Mouse (Mus musculus) left cerebral cortex, adult 2 months (tissue): ENCODE measurements around the gene Fxyd1. TPM values are rescaled to one million over a fixed set of nuclear protein-coding genes. Genes with fewer than 3 reads are reported as not detected.

Experiments
- DNase-seq, 2 experiments: peaks; one replicate each; pipeline ENCODE4 v3.0.0; 2021 to 2022; ENCODE audit warnings: low spot score in 2 of 2, mixed read lengths in 1 of 2; ENCODE audit errors: extremely low spot score in 1 of 2
- H3K27ac ChIP-seq: fragments of 200-600 bp; 2 replicates; pipeline ENCODE4 v1.8.1; 2022
- H3K4me3 ChIP-seq: fragments of 200-600 bp; 2 replicates; pipeline ENCODE4 v1.8.1; 2022
- CTCF ChIP-seq: fragments of 200-600 bp; IDR thresholded peaks from 2 replicates; pipeline ENCODE4 v1.8.1; 2022; ENCODE audit warnings: antibody characterized with exemption, mild to moderate bottlenecking, moderate library complexity
- intact Hi-C: fragments of 180-260 bp; cut with DNase I; formaldehyde crosslinking; loops from one replicate; pipeline ENCODE4 v1.15.1; 2025
- microRNA-seq, 2 experiments: library from miRNA; unstranded; fragments of <30 nt; microRNA quantifications; one replicate each; pipeline ENCODE4 v1.2.0; 2021
- total RNA-seq, 2 experiments: library from RNA; stranded (reverse); gene quantifications; 2 replicates each; pipeline ENCODE4 v1.2.3; 2021

Fxyd1 gene
- total RNA-seq, 2 experiments from 2014 or later = 72.8 to 79.1 TPM

DNA sequence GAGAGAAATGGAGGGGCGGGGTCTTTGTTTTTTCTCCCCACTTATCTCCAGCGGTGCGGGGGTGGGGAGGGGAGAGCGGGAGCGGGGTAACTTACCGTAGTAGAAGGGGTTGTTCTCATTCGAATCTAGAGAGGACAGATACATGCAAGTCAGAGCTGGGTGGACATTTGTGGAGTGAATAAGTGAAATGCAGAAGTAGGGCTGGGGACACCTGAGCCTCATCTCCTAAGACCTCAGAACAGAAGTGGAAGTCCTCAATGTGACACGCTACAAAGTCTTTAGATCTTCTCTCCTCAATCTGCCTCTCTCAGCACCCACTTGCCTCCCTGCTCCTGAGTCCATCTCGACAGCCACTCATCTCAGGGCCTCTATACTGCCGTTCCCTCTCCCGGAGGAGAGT, 21.7 kb downstream of the Fxyd1 start:
- DNase-seq = no peak
- no peak for TF ChIP-seq CTCF
- no peak overlapping the region for H3K4me3 ChIP-seq
- H3K27ac ChIP-seq = no peak overlapping the region
- intact Hi-C loops = no loop called here

DNA sequence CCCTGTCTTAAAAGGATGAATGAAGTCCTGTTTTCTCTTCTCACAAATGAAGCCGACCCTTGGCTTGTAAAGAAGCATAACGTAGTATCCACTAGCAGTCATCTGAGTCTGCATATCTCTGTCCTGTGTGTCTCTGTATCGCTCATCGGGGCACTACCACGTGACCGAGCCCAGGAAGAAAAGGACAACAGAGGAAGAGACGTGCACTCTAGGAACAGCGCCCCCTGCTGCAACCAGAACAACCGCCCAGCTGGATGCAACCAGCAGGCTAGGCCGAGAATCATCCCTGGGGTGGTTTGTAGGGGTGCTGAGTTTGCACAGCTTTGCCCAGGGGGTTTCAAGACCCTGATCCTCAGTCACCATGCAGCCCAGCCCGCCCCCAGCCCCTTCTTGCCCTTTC, 22.2 kb downstream of the Fxyd1 start:
- no peak overlapping the region for H3K27ac ChIP-seq
- intact Hi-C loops = loop anchor here (5.0 kb wide), 1 partner anchor 67 kb away; no protein-coding TSS in a partner anchor
- H3K4me3 ChIP-seq = no peak overlapping the region
- no peak for DNase-seq
- TF ChIP-seq CTCF = peak; percentile 46

DNA sequence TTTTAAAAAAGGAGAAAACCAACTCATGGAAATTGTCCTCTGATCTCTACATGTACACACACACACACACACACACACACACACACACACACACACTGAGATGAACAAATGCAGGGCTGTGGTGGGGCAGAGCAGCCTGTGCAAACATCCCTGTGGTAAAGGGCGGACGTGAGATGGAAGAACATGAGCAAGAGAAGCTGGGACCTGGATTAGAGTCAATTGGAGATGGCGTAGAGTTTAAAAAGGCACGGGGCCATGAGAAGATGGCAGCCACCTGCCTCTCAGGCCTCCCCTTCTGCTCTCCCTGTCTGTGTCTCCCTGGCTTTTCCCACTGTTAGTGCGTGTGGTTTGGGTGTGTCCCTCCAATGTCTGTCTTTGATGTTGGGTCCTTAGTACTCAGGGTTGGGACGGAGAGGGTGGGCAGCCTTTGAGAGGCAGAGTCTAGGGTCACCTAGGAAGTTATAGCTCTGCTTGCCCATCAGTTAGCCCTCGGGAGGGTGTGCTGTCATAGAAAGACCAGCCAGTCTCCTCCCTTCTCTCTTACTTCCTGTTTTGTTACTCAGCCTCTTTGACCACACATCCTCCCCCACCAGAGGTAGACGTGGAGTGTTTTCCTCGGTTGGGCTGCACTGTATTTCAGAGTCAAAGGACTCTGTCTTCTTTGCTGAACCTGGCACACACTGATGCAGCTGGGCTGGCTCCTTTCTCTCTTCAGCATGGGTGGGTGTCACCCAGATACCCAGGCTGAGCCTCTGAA, 23.4 kb downstream of the Fxyd1 start:
- intact Hi-C loops = loop anchor here (5.0 kb wide), 1 partner anchor 66 kb away; no protein-coding TSS in a partner anchor
- no peak for TF ChIP-seq CTCF
- no peak overlapping the region for H3K4me3 ChIP-seq
- no peak overlapping the region for H3K27ac ChIP-seq
- DNase-seq = no peak

DNA sequence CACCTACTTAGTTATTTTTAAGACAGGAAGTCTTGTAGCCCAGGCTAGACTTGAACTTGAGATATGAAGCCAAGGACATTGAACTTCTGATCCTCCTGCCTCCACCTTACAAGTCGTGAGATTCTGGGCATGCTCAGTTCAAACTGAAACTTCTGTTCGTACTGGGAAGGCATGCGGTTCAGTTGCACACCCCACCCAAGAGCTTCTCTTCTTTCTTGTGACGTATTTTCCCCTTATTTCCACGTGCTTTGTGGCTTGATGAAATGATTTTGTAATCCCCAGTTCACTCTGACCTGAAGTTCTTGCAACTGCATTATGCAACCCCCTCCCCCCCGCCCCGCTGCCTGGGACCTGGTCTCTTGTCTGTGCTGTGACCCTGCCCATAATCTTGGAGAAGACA, 25.3 kb downstream of the Fxyd1 start:
- intact Hi-C loops = loop anchor here (5.0 kb wide), 1 partner anchor 64 kb away; no protein-coding TSS in a partner anchor
- no peak for DNase-seq
- no peak for TF ChIP-seq CTCF
- no peak overlapping the region for H3K27ac ChIP-seq
- no peak overlapping the region for H3K4me3 ChIP-seq

DNA sequence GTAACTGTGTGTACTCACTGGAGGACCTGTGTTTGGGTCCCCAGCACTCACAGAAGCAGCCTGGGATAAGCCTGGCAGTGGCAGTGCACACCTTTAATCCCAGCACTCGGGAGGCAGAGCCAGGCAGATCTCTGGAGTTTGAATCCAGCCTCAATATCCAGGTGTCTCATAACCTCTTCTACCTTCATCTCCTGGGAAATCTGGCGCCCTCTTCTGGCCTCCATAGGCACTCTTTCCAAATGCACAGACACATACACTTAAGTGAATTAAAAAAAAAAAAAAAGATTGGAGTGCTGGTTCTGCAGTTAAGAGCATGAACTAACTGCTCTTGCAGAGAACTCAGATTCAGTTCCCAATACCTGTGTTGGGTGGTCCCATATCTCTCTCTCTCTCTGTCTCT, 26.3 kb downstream of the Fxyd1 start:
- no peak for DNase-seq
- no peak overlapping the region for H3K27ac ChIP-seq
- H3K4me3 ChIP-seq = no peak overlapping the region
- intact Hi-C loops = loop anchor here (5.0 kb wide), 1 partner anchor 63 kb away; no protein-coding TSS in a partner anchor
- TF ChIP-seq CTCF = peak; percentile 24

DNA sequence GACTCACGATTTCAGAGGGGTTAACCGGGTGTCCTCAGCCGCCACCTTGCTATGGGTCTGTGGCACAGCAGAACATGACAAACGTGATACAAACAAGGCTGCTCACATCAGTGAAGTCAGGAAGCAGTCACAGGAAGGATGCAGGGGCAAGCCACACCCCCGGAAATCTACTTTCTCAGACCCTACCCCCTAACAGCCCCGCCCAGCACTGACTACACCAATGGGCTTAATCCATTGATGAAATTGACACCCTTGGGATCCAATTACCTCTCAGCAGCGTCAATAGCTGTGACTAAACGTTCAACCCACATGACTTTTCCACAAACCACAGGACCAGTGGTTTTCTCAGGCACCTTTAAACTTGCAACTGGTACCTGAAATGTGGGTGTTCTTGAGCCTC, 28.4 kb downstream of the Fxyd1 start:
- Histone ChIP-seq H3K27ac (no peak overlapping the region), H3K4me3 (no peak overlapping the region)
- intact Hi-C loops = no loop called here
- no peak for TF ChIP-seq CTCF
- no peak for DNase-seq

DNA sequence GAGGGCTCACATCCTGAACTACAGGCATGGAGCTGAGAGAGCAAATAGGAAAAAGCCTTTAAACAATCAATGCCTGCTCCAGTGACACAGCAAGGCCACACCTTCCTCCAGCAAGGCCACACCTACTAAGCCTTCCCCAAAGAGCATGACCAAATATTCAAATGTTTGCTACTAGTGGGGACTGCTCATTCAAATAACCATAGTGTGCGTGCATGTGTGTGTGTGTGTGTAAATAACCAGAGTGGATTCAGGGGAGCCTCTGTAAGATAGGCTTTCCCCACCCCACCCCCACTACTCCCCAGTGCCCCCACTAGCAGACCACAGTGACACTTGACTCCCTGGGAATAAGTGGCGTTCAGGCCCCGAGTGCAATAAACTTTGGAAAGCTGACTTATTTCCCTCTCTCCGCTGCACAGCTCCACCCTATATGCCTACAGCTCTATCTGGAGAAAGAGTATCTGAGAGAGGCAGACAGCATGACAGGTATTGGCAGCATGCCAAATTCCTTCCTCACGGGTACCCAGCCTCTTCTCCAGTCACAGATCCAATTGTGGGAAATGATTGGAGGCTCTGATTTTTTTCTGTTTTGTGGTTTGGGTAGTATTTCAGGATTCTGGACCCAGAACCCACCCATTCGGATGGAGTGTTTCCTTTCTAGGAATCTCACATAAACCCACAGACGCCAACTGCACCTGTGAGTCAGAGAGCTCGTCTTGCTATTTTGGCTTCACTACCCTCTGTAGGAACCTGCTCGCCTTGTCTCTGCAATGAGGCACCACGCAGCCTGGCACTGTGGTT, 39.7 kb downstream of the Fxyd1 start:
- peak; percentile 66 to 68 for DNase-seq
- no peak overlapping the region for H3K4me3 ChIP-seq
- intact Hi-C loops = loop anchor here (1.0 kb wide), 2 partner anchors 36 to 60 kb away; no protein-coding TSS in a partner anchor
- TF ChIP-seq CTCF = no peak
- no peak overlapping the region for H3K27ac ChIP-seq

DNA sequence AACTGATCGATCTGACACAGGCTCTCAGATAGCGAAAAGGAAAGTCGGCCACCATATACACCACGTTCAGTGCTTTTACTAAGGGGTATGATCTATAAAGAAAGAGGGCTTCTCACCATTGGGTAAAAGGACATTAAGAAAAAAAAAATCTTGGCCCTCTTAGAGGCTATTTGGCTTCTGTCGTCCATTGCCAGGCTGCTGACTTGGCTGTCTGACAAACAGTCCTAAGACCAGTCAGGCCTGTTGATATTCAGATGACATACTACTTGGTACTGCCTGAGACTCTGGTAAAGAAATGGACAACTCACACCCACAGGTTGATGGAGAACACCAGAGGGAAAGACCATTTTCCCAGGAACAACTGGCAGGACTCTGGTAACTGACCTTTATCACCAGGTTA, 44.0 kb downstream of the Fxyd1 start:
- DNase-seq = no peak
- no peak overlapping the region for H3K4me3 ChIP-seq
- H3K27ac ChIP-seq = no peak overlapping the region
- no peak for TF ChIP-seq CTCF
- intact Hi-C loops = no loop called here

DNA sequence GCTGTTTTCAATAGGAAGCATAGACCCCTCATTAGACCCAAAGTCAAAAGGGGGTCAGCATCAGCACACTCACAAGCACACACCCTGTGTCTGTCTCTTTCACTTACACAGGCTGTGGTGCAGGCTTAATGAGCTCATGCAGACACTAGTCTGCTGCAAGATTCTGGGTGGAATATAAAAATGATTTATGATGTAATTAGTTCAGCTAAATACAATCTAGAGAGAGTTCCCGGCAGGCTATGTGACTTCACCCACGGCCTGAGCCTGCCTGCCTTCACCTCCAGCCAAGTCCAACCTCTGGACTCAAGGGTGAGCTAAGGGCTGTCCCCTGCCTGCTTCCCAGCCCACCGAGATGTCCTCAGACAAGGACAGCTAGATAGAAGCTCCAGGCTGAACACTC, 48.1 kb downstream of the Fxyd1 start:
- TF ChIP-seq CTCF = no peak
- Histone ChIP-seq H3K27ac (no peak overlapping the region), H3K4me3 (no peak overlapping the region)
- DNase-seq = no peak
- intact Hi-C loops = no loop called here

DNA sequence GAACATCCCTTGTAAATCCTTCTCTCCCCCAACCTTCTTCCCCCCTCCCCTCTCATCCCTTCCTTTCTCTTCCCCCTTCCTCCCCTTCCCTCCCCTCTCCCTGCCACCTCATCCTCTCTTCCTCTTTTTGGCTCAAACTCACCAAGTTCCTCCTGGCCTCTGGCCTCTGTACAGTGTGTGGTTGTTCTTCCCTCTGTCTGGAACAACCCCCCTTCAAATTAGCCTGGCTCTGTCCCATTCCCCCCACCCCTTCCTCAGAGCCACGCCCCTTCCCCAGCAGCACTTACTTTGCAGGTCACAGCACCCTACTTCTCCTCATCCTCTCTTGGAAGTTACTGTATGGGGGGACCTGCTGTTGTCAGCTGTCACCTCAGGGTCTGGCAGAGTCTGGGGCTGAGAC, 48.8 kb downstream of the Fxyd1 start:
- TF ChIP-seq CTCF = no peak
- Histone ChIP-seq H3K27ac (no peak overlapping the region), H3K4me3 (no peak overlapping the region)
- DNase-seq = no peak
- intact Hi-C loops = no loop called here

DNA sequence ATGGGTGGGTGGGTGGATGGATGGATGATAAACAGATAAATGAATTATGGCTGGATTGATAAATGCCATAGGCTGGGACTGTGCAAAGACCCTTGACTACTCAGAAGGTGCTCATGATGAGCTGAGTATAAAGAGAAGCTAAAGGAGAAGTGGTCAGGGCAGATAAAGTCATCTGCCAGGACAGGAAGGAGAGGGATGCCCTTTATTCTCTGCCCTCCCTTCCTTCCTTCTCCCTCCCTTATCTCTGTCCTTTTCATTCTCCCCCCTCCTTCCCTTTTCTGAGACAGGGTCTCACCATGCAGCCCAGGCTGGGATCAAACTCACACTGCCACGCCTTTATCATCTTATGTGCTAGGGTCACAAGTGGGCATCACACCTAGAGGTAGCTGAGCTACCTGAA, 49.2 kb downstream of the Fxyd1 start:
- intact Hi-C loops = no loop called here
- no peak for DNase-seq
- Histone ChIP-seq H3K27ac (no peak overlapping the region), H3K4me3 (no peak overlapping the region)
- no peak for TF ChIP-seq CTCF

DNA sequence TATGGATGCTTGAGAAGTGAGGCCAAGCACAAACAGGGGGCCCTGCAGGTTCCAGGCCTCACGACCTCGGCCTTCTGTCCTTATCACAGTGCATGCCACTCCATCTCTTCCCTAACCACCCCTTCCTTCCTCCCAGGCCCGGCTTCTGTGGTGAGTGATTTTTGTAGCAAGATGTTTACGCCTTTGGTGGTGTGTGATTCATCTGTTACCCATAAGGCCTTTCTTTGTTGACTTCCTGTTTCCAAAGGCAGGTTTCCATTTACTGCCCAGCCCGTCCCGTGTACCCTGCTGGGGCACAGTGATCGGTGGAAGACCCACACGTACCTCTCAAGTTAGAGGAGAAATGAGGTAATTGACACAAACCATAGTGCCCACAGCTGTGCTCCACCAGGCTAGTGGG, 54.3 kb downstream of the Fxyd1 start:
- no peak for TF ChIP-seq CTCF
- H3K27ac ChIP-seq = peak overlapping the region; percentile 32; the same call in 1 of the 2 replicates
- intact Hi-C loops = no loop called here
- no peak for DNase-seq
- no peak overlapping the region for H3K4me3 ChIP-seq

Small RNAs within 50 kb of the gene (microRNA-seq; reads per million reads assigned to microRNA genes)
- 0 reads per million in 2 experiments for gene Mir7050

Other genes with a start within 250 kb of the Fxyd1 start
- not detected for gene Ffar2, start 233.4 kb downstream of the Fxyd1 start, total RNA-seq
- not detected for gene Ffar3, start 201.0 kb downstream of the Fxyd1 start, total RNA-seq
- not detected for gene Ffar1, start 195.6 kb downstream of the Fxyd1 start, total RNA-seq
- not detected for gene Cd22, start 176.9 kb downstream of the Fxyd1 start, total RNA-seq
- 10 to 100 TPM; 91.1 to 93.1 TPM for gene Mag, start 142.3 kb downstream of the Fxyd1 start, total RNA-seq
- not detected for gene Hamp2, start 132.5 kb downstream of the Fxyd1 start, total RNA-seq
- not detected for gene Hamp, start 113.2 kb downstream of the Fxyd1 start, total RNA-seq
- 100 to 1,000 TPM; 131 to 134 TPM for gene Usf2, start 100.4 kb downstream of the Fxyd1 start, total RNA-seq
- gene Lsr, start 83.7 kb downstream of the Fxyd1 start, total RNA-seq = 10 to 100 TPM; 10.1 to 10.2 TPM
- under 1 TPM; 0.23 to 0.38 TPM for gene Fam187b, start 83.4 kb downstream of the Fxyd1 start, total RNA-seq
- gene Fxyd5, start 14.7 kb downstream of the Fxyd1 start, total RNA-seq = 10 to 100 TPM; 34.1 to 39.0 TPM
- 100 to 1,000 TPM; 174 to 184 TPM for gene Fxyd7, start 5.7 kb downstream of the Fxyd1 start, total RNA-seq
- gene Lgi4, start 2.1 kb upstream of the Fxyd1 start, total RNA-seq = 10 to 100 TPM; 28.9 to 34.1 TPM
- gene Fxyd3, start 19.5 kb upstream of the Fxyd1 start, total RNA-seq = not detected
- gene Hpn, start 58.1 kb upstream of the Fxyd1 start, total RNA-seq = 1 to 10 TPM; 2.5 to 8.3 TPM
- gene Scn1b, start 69.8 kb upstream of the Fxyd1 start, total RNA-seq = 100 to 1,000 TPM; 737 to 759 TPM
- 100 to 1,000 TPM; 107 to 118 TPM for gene Gramd1a, start 98.7 kb upstream of the Fxyd1 start, total RNA-seq
- not detected for gene Scgb2b2, start 233.3 kb upstream of the Fxyd1 start, total RNA-seq
- not detected for gene Scgb1b2, start 234.6 kb upstream of the Fxyd1 start, total RNA-seq